Mouse (Mus musculus): ENCODE results near the gene Lamc2.

GRCm38 (mm10) chr1:153125287-153126275 is 60.7 kb downstream of the Lamc2 start:
- TF ChIP-seq CTCF (IDR thresholded peaks at IDR 0.05; ENCODE audit: low read depth) = no peak
- no peak for TF ChIP-seq EP300 (IDR thresholded peaks at IDR 0.05; ENCODE audit: low read depth)
